Mouse (Mus musculus): ENCODE measurements around the gene Aldh3a1. TPM values are rescaled to one million over a fixed set of nuclear protein-coding genes. Genes with fewer than 3 reads are reported as not detected.
A peak's percentile ranks its signal among the peaks of the same experiment; 100 is the strongest.
"Not testable (repeated sequence)": the region's sequence is repeated elsewhere in the genome, so short reads cannot be mapped to it uniquely, and the experiment has no call there.

Gene Aldh3a1
- polyA plus RNA-seq, 1 experiment from 2014 or later: 0.08 TPM

GRCm38 (mm10) chr11:61174821-61175658 is 32.3 kb upstream of the Aldh3a1 start, which contains the start of gene Usp22:
Usp22 (minus strand) TSS chr11:61175055.
- H3K9ac ChIP-seq: peak within 1 kb of the TSS; percentile 99
- peak; percentile 97 for ATAC-seq (ENCODE audit: extremely low read depth, insufficient number of reproducible peaks, low FRiP score, low TSS enrichment)
- WGBS: under 1% methylated on average over 69 of the region's 69 CpGs
- H3K36me3 ChIP-seq: no peaks in the 10 kb centered on the region
- H3K9me3 ChIP-seq: no peaks in the 10 kb centered on the region
- H3K27ac ChIP-seq (replicated peaks): peak within 1 kb of the TSS; percentile 99
- H3K4me1 ChIP-seq: peaks cover 40% of the 10 kb centered on the region
- H3K4me2 ChIP-seq: peak within 1 kb of the TSS; percentile 85
- H3K4me3 ChIP-seq: peak within 1 kb of the TSS; percentile 100
- no peaks in the 10 kb centered on the region for H3K27me3 ChIP-seq (replicated peaks)

GRCm38 (mm10) chr11:61175778-61176177 is 31.6 kb upstream of the Aldh3a1 start:
- peak overlapping the region; percentile 69 for H3K4me2 ChIP-seq
- WGBS: 70% methylated on average over 5 of the region's 5 CpGs
- no peaks in the 10 kb centered on the region for H3K27me3 ChIP-seq (replicated peaks)
- H3K9ac ChIP-seq: no peak overlapping the region
- H3K9me3 ChIP-seq: no peaks in the 10 kb centered on the region
- H3K4me3 ChIP-seq: peak overlapping the region; percentile 100
- H3K36me3 ChIP-seq: no peaks in the 10 kb centered on the region
- peaks cover 33% of the 10 kb centered on the region for H3K4me1 ChIP-seq
- 0 out of 2 replicates have a peak overlapping the region, but pooled peaks have one; percentile 78 for H3K27ac ChIP-seq (replicated peaks)
- no peak for ATAC-seq (ENCODE audit: extremely low read depth, insufficient number of reproducible peaks, low FRiP score, low TSS enrichment)

GRCm38 (mm10) chr11:61176321-61176720 is 31.0 kb upstream of the Aldh3a1 start:
- Histone ChIP-seq H3K9ac (no peak overlapping the region), H3K27me3 (replicated peaks) (no peaks in the 10 kb centered on the region), H3K36me3 (no peaks in the 10 kb centered on the region), H3K4me1 (peaks cover 28% of the 10 kb centered on the region), H3K9me3 (no peaks in the 10 kb centered on the region), H3K27ac (replicated peaks) (no peak overlapping the region), H3K4me3 (no peak overlapping the region), H3K4me2 (no peak overlapping the region)
- 82% methylated on average over 1 of the region's 1 CpGs for WGBS
- no peak for ATAC-seq (ENCODE audit: extremely low read depth, insufficient number of reproducible peaks, low FRiP score, low TSS enrichment)

- H3K4me2 ChIP-seq: no peak overlapping the region
- WGBS: 85% methylated on average over 3 of the region's 3 CpGs
Measured at GRCm38 (mm10) chr11:61180361-61180760, 27.0 kb upstream of the Aldh3a1 start.

GRCm38 (mm10) chr11:61181624-61182023 is 25.7 kb upstream of the Aldh3a1 start:
- no peak overlapping the region for H3K4me2 ChIP-seq
- no peak overlapping the region for H3K9ac ChIP-seq
- no peak for ATAC-seq (ENCODE audit: extremely low read depth, insufficient number of reproducible peaks, low FRiP score, low TSS enrichment)
- H3K36me3 ChIP-seq: no peaks in the 10 kb centered on the region
- no peaks in the 10 kb centered on the region for H3K4me1 ChIP-seq
- H3K27me3 ChIP-seq (replicated peaks): no peaks in the 10 kb centered on the region
- H3K27ac ChIP-seq (replicated peaks): no peak overlapping the region
- peaks cover 3% of the 10 kb centered on the region; the same call in 1 of the 2 replicates for H3K9me3 ChIP-seq
- H3K4me3 ChIP-seq: no peak overlapping the region

More at GRCm38 (mm10) chr11:61180361-61180760, 27.0 kb upstream of the Aldh3a1 start:
- H3K27ac ChIP-seq (replicated peaks): no peak overlapping the region
- H3K9ac ChIP-seq: no peak overlapping the region
- peaks cover 4% of the 10 kb centered on the region for H3K4me1 ChIP-seq
- no peaks in the 10 kb centered on the region for H3K27me3 ChIP-seq (replicated peaks)
- no peak overlapping the region for H3K4me3 ChIP-seq
- H3K9me3 ChIP-seq: no peaks in the 10 kb centered on the region; the same call in 1 of the 2 replicates
- no peaks in the 10 kb centered on the region for H3K36me3 ChIP-seq
- ATAC-seq (ENCODE audit: extremely low read depth, insufficient number of reproducible peaks, low FRiP score, low TSS enrichment): no peak

- H3K4me3 ChIP-seq: no peak overlapping the region
- H3K4me2 ChIP-seq: no peak overlapping the region
- no peaks in the 10 kb centered on the region for H3K36me3 ChIP-seq
- H3K4me1 ChIP-seq: no peaks in the 10 kb centered on the region
- H3K27ac ChIP-seq (replicated peaks): no peak overlapping the region
- no peaks in the 10 kb centered on the region for H3K27me3 ChIP-seq (replicated peaks)
- WGBS: 67% methylated on average over 1 of the region's 1 CpGs
- H3K9ac ChIP-seq: no peak overlapping the region
- ATAC-seq (ENCODE audit: extremely low read depth, insufficient number of reproducible peaks, low FRiP score, low TSS enrichment): no peak
- H3K9me3 ChIP-seq: peaks cover 3% of the 10 kb centered on the region; the same call in 1 of the 2 replicates
Measured at GRCm38 (mm10) chr11:61183820-61184219, 23.5 kb upstream of the Aldh3a1 start.

GRCm38 (mm10) chr11:61190776-61191175 is 16.6 kb upstream of the Aldh3a1 start:
- H3K27me3 ChIP-seq (replicated peaks): peaks cover 14% of the 10 kb centered on the region
- no peak overlapping the region for H3K27ac ChIP-seq (replicated peaks)
- H3K4me3 ChIP-seq: no peak overlapping the region
- H3K9me3 ChIP-seq: 0 out of 2 replicates have a peak, but pooled peaks cover 2% of the 10 kb centered on the region
- no peak overlapping the region for H3K9ac ChIP-seq
- H3K36me3 ChIP-seq: no peaks in the 10 kb centered on the region
- 77% methylated on average over 2 of the region's 2 CpGs for WGBS
- ATAC-seq (ENCODE audit: extremely low read depth, insufficient number of reproducible peaks, low FRiP score, low TSS enrichment): no peak
- H3K4me2 ChIP-seq: no peak overlapping the region
- no peaks in the 10 kb centered on the region for H3K4me1 ChIP-seq

- not testable (repeated sequence) for H3K4me1 ChIP-seq; H3K36me3 ChIP-seq; ATAC-seq (ENCODE audit: extremely low read depth, insufficient number of reproducible peaks, low FRiP score, low TSS enrichment); H3K27ac ChIP-seq (replicated peaks); H3K9ac ChIP-seq; H3K4me3 ChIP-seq; H3K4me2 ChIP-seq; H3K9me3 ChIP-seq
- WGBS: 90% methylated on average over 7 of the region's 10 CpGs
- peaks cover 14% of the 10 kb centered on the region for H3K27me3 ChIP-seq (replicated peaks)
Measured at GRCm38 (mm10) chr11:61192123-61192522, 15.2 kb upstream of the Aldh3a1 start.

GRCm38 (mm10) chr11:61192779-61193178 is 14.6 kb upstream of the Aldh3a1 start:
- Histone ChIP-seq H3K36me3 (no peaks in the 10 kb centered on the region), H3K9ac (no peak overlapping the region), H3K4me3 (no peak overlapping the region), H3K4me1 (no peaks in the 10 kb centered on the region), H3K27me3 (replicated peaks) (peaks cover 14% of the 10 kb centered on the region), H3K9me3 (no peaks in the 10 kb centered on the region), H3K4me2 (no peak overlapping the region), H3K27ac (replicated peaks) (no peak overlapping the region)
- ATAC-seq (ENCODE audit: extremely low read depth, insufficient number of reproducible peaks, low FRiP score, low TSS enrichment): no peak
- 95% methylated on average over 2 of the region's 2 CpGs for WGBS

- WGBS: 6% methylated on average over 9 of the region's 9 CpGs
- no peaks in the 10 kb centered on the region for H3K4me1 ChIP-seq
- no peak overlapping the region for H3K4me3 ChIP-seq
- no peak for ATAC-seq (ENCODE audit: extremely low read depth, insufficient number of reproducible peaks, low FRiP score, low TSS enrichment)
- H3K4me2 ChIP-seq: no peak overlapping the region
- H3K27ac ChIP-seq (replicated peaks): no peak overlapping the region
- H3K9me3 ChIP-seq: no peaks in the 10 kb centered on the region
- peaks cover 14% of the 10 kb centered on the region for H3K27me3 ChIP-seq (replicated peaks)
- no peaks in the 10 kb centered on the region for H3K36me3 ChIP-seq
- no peak overlapping the region for H3K9ac ChIP-seq
Measured at GRCm38 (mm10) chr11:61193392-61193791, 13.9 kb upstream of the Aldh3a1 start.

- H3K4me1 ChIP-seq: peaks cover 7% of the 10 kb centered on the region; the same call in 1 of the 2 replicates
- no peaks in the 10 kb centered on the region for H3K36me3 ChIP-seq
- ATAC-seq (ENCODE audit: extremely low read depth, insufficient number of reproducible peaks, low FRiP score, low TSS enrichment): no peak
- no peak overlapping the region for H3K4me3 ChIP-seq
- WGBS: 73% methylated on average over 14 of the region's 14 CpGs
- peaks cover 14% of the 10 kb centered on the region for H3K27me3 ChIP-seq (replicated peaks)
- H3K9ac ChIP-seq: no peak overlapping the region
- H3K4me2 ChIP-seq: no peak overlapping the region
- H3K9me3 ChIP-seq: no peaks in the 10 kb centered on the region
- no peak overlapping the region for H3K27ac ChIP-seq (replicated peaks)
Measured at GRCm38 (mm10) chr11:61196616-61197353, 10.6 kb upstream of the Aldh3a1 start.
